Mouse (Mus musculus) ES-E14 (cell line): ENCODE results near the gene Adamts7. TPM values are rescaled to one million over a fixed set of nuclear protein-coding genes. Genes with fewer than 3 reads are reported as not detected.

Source experiments
- DNase-seq: peaks from one replicate; pipeline ENCODE4 v3.0.0-alpha.2; 2013; ENCODE audit warnings: low read depth, low spot score
- H3K27ac ChIP-seq: 2 replicates; pipeline ENCODE4 v1.5.1; 2012; ENCODE audit warnings: low read depth, mild to moderate bottlenecking, low read length, moderate library complexity, mixed read lengths; ENCODE audit not compliant: poor library complexity, insufficient read depth, severe bottlenecking
- H3K36me3 ChIP-seq: 2 replicates; pipeline ENCODE4 v1.6.1; 2012; ENCODE audit warnings: mild to moderate bottlenecking, low read length, moderate library complexity, mixed read lengths; ENCODE audit not compliant: control insufficient read depth, poor library complexity, insufficient read depth, severe bottlenecking
- H3K4me1 ChIP-seq, 2 experiments: fragments of 150-350 bp in 1 of 2; sonication (generic) in 1 of 2; 2 replicates each; pipeline ENCODE4 v1.6.1; 2012; ENCODE audit warnings: low read length in 2 of 2, mild to moderate bottlenecking in 1 of 2, mixed read lengths in 1 of 2; ENCODE audit not compliant: control insufficient read depth in 2 of 2, insufficient read depth in 2 of 2, poor library complexity in 1 of 2
- H3K4me3 ChIP-seq, 2 experiments: fragments of 150-350 bp in 1 of 2; sonication (generic) in 1 of 2; 2 replicates each; pipeline ENCODE4 v1.5.1; 2012; ENCODE audit warnings: low read length in 2 of 2, low read depth in 1 of 2, mild to moderate bottlenecking in 1 of 2, mixed read lengths in 1 of 2; ENCODE audit not compliant: insufficient read depth in 1 of 2, poor library complexity in 1 of 2, severe bottlenecking in 1 of 2
- H3K9ac ChIP-seq: 2 replicates; pipeline ENCODE4 v1.6.1; 2012; ENCODE audit warnings: low read depth, mild to moderate bottlenecking, low read length, mixed read lengths; ENCODE audit not compliant: poor library complexity, insufficient read depth, severe bottlenecking
- H3K9me3 ChIP-seq: fragments of 150-350 bp; sonication (generic); 2 replicates; pipeline ENCODE4 v1.6.1; 2012; ENCODE audit warnings: low read depth, mild to moderate bottlenecking, low read length; ENCODE audit not compliant: control insufficient read depth, insufficient read depth
- CHD2 ChIP-seq: IDR thresholded peaks from 2 replicates; pipeline ENCODE4 v1.6.1; 2014; ENCODE audit warnings: mild to moderate bottlenecking, low read depth, low read length, inconsistent platforms
- HCFC1 ChIP-seq: IDR thresholded peaks from 2 replicates; pipeline ENCODE4 v1.6.1; 2012; ENCODE audit warnings: low read length, inconsistent platforms, borderline replicate concordance; ENCODE audit not compliant: insufficient read depth
- MAFK ChIP-seq: IDR thresholded peaks from 2 replicates; pipeline ENCODE4 v1.6.1; 2014; ENCODE audit warnings: mild to moderate bottlenecking, low read depth, low read length, inconsistent platforms; ENCODE audit not compliant: insufficient read depth
- ZC3H11A ChIP-seq: IDR thresholded peaks from 2 replicates; pipeline ENCODE4 v1.6.1; 2012; ENCODE audit warnings: low read depth, mild to moderate bottlenecking, inconsistent platforms, low read length, borderline replicate concordance
- ZNF384 ChIP-seq: IDR thresholded peaks from 2 replicates; pipeline ENCODE4 v1.6.1; 2012; ENCODE audit warnings: low read depth, low read length, inconsistent platforms
- in situ Hi-C, 2 experiments: fragments of 600-800 bp; cut with MboI; formaldehyde crosslinking; loops; one replicate each; pipeline ENCODE4 v1.15.1; 2025; ENCODE audit warnings: low sequenced_read_pairs in 2 of 2, inconsistent platforms in 1 of 2; ENCODE audit not compliant: unreplicated experiment in 2 of 2
- total RNA-seq: library from RNA; depleted of rRNA; stranded (reverse); fragments of 300-350 nt; gene quantifications from 2 replicates; pipeline ENCODE4 v1.2.3, GENCODE M21; 2012

Adamts7 gene
- total RNA-seq, 1 experiment: 9.5 TPM

- DNase-seq: no peak
- Histone ChIP-seq H3K27ac (no peak overlapping the region), H3K9ac (no peak overlapping the region), H3K9me3 (no peaks in the 10 kb centered on the region), H3K36me3 (no peaks in the 10 kb centered on the region; the same call in 1 of the 2 replicates), H3K4me3 (no peak overlapping the region), H3K4me1 (no peaks in the 10 kb centered on the region)
- TF ChIP-seq MAFK (no peak), CHD2 (no peak), ZC3H11A (no peak), ZNF384 (no peak), HCFC1 (no peak)
- in situ Hi-C loops: no loop called here
Observed at GRCm38 (mm10) chr9:90249036-90249435, 86.2 kb downstream of the Adamts7 start.

GRCm38 (mm10) chr9:90250141-90250775 is 87.4 kb downstream of the Adamts7 start:
- no peak overlapping the region for H3K4me3 ChIP-seq
- no peak for DNase-seq
- no peaks in the 10 kb centered on the region; the same call in 1 of the 2 replicates for H3K36me3 ChIP-seq
- no peaks in the 10 kb centered on the region for H3K4me1 ChIP-seq
- H3K27ac ChIP-seq: no peak overlapping the region; the same call in 1 of the 2 replicates
- in situ Hi-C loops: no loop called here
- no peak overlapping the region for H3K9ac ChIP-seq
- TF ChIP-seq ZC3H11A: no peak
- no peak for TF ChIP-seq MAFK
- TF ChIP-seq HCFC1: no peak
- no peak for TF ChIP-seq ZNF384
- TF ChIP-seq CHD2: no peak
- no peaks in the 10 kb centered on the region for H3K9me3 ChIP-seq

DNA sequence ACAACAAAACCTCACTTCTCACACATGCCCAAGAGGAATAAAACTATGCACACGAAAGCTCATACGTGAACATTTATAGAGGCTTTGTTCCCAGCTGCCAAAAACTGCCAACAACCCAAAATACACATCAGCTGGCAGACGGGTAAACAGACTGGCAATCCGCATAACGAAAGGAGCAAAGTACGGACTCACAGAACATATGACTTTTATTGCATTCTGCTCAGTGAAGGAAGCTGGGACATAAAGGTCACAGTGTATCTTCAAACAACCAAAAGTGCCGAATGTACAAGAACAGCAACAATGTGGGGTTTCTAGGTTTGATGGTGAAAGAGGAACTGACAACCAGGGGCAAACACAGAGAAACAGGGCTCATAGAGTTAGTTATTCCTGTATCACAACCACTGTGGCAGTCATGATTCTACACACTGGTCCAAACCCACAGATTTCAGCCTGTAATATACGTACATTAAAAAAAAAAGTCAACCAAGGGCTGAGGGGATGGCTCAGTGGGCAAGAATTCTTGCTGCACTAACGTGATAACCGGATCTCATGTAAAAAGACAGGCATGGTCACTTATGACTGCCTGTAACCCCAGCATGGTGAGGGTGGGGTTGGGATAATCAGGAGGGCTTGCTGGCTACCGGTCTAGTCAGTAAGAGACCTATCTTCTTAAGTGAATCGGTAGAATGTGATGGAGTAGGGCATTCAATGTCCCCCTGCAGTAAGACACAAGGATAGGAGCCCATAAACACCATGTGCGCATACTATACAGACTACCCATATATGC is 88.3 kb downstream of the Adamts7 start:
- DNase-seq: no peak
- TF ChIP-seq ZC3H11A (no peak), HCFC1 (no peak), CHD2 (no peak), MAFK (no peak), ZNF384 (no peak)
- no peaks in the 10 kb centered on the region for H3K4me1 ChIP-seq
- no peak overlapping the region for H3K9ac ChIP-seq
- no peaks in the 10 kb centered on the region; the same call in 1 of the 2 replicates for H3K36me3 ChIP-seq
- in situ Hi-C loops: no loop called here
- H3K27ac ChIP-seq: no peak overlapping the region
- no peak overlapping the region for H3K4me3 ChIP-seq
- no peaks in the 10 kb centered on the region for H3K9me3 ChIP-seq

GRCm38 (mm10) chr9:90253181-90253580 is 90.3 kb downstream of the Adamts7 start:
- in situ Hi-C loops: no loop called here
- no peak overlapping the region for H3K27ac ChIP-seq
- no peaks in the 10 kb centered on the region for H3K4me1 ChIP-seq
- no peak for TF ChIP-seq ZC3H11A
- no peak for TF ChIP-seq HCFC1
- no peak for TF ChIP-seq CHD2
- TF ChIP-seq ZNF384: no peak
- TF ChIP-seq MAFK: no peak
- no peak overlapping the region for H3K9ac ChIP-seq
- no peak overlapping the region for H3K4me3 ChIP-seq
- H3K36me3 ChIP-seq: no peaks in the 10 kb centered on the region
- H3K9me3 ChIP-seq: no peaks in the 10 kb centered on the region
- DNase-seq: no peak
